Mouse (Mus musculus) liver, embryonic 14.5 days (tissue): ENCODE results near the gene Vcam1.

ENCODE experiments used
- CTCF ChIP-seq: IDR thresholded peaks from 2 replicates; pipeline ENCODE4 v1.5.1; 2016; ENCODE audit warnings: antibody characterized with exemption, low read depth, control low read depth
- EP300 ChIP-seq: IDR thresholded peaks from 2 replicates; pipeline ENCODE4 v1.6.1; 2016; ENCODE audit warnings: antibody characterized with exemption, low read depth

DNA sequence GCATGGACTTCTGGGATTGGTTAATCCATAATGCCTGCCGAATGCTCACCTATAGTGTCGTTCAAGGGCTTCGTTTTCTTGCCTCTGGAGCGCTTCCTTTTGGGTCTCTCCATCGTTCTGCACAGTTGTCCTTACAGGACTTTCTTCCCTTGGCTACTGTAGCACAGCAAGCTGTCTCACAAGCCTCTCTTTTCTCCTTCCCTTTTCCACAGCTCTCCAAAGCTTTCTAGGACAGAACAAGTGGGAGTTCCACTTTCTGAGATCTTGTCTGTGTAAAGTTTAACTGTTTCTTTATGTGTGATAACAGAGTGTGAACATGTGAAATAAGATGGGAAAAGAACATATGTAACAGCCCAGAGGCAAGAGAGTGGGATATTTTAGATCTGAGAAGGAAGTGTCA is 34.0 kb upstream of the Vcam1 start:
- TF ChIP-seq CTCF: no peak
- no peak for TF ChIP-seq EP300
